Mouse (Mus musculus): ENCODE data around the gene Pou2f1.

Pou2f1 gene

GRCm38 (mm10) chr1:165848417-165848816 is 154.1 kb downstream of the Pou2f1 start:
- DNase-seq (ENCODE audit: low spot score) = no peak

- no peak for DNase-seq (ENCODE audit: low spot score)
These were observed 157.1 kb downstream of the Pou2f1 start for GRCm38 (mm10) chr1:165845366-165845765.

GRCm38 (mm10) chr1:165844956-165845355 is 157.5 kb downstream of the Pou2f1 start:
- DNase-seq (ENCODE audit: low spot score) = no peak

GRCm38 (mm10) chr1:165844466-165844951 is 158.0 kb downstream of the Pou2f1 start:
- DNase-seq (ENCODE audit: low spot score) = no peak

GRCm38 (mm10) chr1:165843586-165843985 is 158.9 kb downstream of the Pou2f1 start:
- no peak for DNase-seq (ENCODE audit: low spot score)

- DNase-seq (ENCODE audit: low spot score) = no peak
These were observed 160.3 kb downstream of the Pou2f1 start for GRCm38 (mm10) chr1:165842170-165842569.

GRCm38 (mm10) chr1:165840548-165841230 is 161.8 kb downstream of the Pou2f1 start:
- DNase-seq (ENCODE audit: low spot score) = no peak

GRCm38 (mm10) chr1:165839201-165839600 is 163.3 kb downstream of the Pou2f1 start:
- DNase-seq (ENCODE audit: low spot score) = no peak

- no peak for DNase-seq (ENCODE audit: low spot score)
These were observed 164.9 kb downstream of the Pou2f1 start for GRCm38 (mm10) chr1:165837546-165837945.

- DNase-seq (ENCODE audit: low spot score) = no peak
These were observed 166.0 kb downstream of the Pou2f1 start for GRCm38 (mm10) chr1:165836461-165836860.

- no peak for DNase-seq (ENCODE audit: low spot score)
These were observed 167.9 kb downstream of the Pou2f1 start for GRCm38 (mm10) chr1:165834633-165834975.

- DNase-seq (ENCODE audit: low spot score) = no peak
These were observed 168.4 kb downstream of the Pou2f1 start for GRCm38 (mm10) chr1:165833910-165834632.

GRCm38 (mm10) chr1:165833244-165833643 is 169.2 kb downstream of the Pou2f1 start:
- no peak for DNase-seq (ENCODE audit: low spot score)

GRCm38 (mm10) chr1:165829890-165830289 is 172.6 kb downstream of the Pou2f1 start:
- DNase-seq (ENCODE audit: low spot score) = no peak

- no peak for DNase-seq (ENCODE audit: low spot score)
These were observed 173.9 kb downstream of the Pou2f1 start for GRCm38 (mm10) chr1:165828615-165829014.

GRCm38 (mm10) chr1:165828173-165828572 is 174.3 kb downstream of the Pou2f1 start:
- DNase-seq (ENCODE audit: low spot score) = no peak

- no peak for DNase-seq (ENCODE audit: low spot score)
These were observed 180.4 kb downstream of the Pou2f1 start for GRCm38 (mm10) chr1:165822031-165822430.

- DNase-seq (ENCODE audit: low spot score) = no peak
These were observed 183.3 kb downstream of the Pou2f1 start for GRCm38 (mm10) chr1:165819147-165819546.

GRCm38 (mm10) chr1:165818145-165818860 is 184.2 kb downstream of the Pou2f1 start:
- no peak for DNase-seq (ENCODE audit: low spot score)

- DNase-seq (ENCODE audit: low spot score) = no peak
These were observed 185.2 kb downstream of the Pou2f1 start for GRCm38 (mm10) chr1:165817264-165817663.

- DNase-seq (ENCODE audit: low spot score) = no peak
These were observed 186.1 kb downstream of the Pou2f1 start for GRCm38 (mm10) chr1:165816391-165816790.

All from urinary bladder, postnatal 25 days (tissue).